Mouse (Mus musculus): Measurements from ENCODE around the gene Prpf6.

DNA sequence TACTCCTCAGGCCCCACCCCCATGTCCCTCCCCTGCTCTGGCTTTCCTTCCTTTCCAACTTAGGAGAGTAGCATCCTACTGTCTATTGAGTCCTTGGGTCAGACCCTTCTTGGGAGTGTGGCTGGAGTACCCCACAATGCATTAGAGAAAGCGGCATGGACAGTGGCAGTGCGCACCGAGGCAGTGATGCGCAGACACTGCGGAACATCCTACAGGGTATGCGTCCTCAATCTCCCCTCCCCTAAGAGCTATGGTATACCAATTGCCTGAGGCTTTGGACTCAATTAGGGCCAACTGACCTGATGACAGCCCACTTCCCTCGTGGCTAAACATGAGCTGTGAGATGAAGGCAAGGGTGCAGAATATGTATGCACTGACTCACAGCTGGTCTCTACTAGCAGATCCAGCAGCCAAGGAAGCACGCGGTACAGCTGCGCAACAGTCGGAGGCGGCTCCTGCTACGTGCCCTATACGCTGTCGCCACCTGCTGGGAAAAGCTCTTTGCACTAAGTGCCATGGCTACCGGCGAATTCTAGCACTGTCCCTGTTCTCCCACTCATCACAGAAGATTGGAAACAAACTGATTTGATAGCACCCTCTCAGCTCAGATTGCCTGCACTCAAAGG lies 67.4 kb downstream of the Prpf6 start:
- no peak; the same call in 1 of the 2 replicates for TF ChIP-seq CTCF (IDR thresholded peaks at IDR 0.05)
- no peak for TF ChIP-seq EP300 (IDR thresholded peaks at IDR 0.05)

All from lung, postnatal 0 days (tissue).